Mouse (Mus musculus) left cerebral cortex, postnatal 25 days (tissue): ENCODE measurements around the gene Dcn. TPM values are rescaled to one million over a fixed set of nuclear protein-coding genes. Genes with fewer than 3 reads are reported as not detected.
A peak's percentile ranks its signal among the peaks of the same experiment; 100 is the strongest.

ENCODE experiments used
- DNase-seq, 2 experiments: peaks; one replicate each; pipeline ENCODE4 v3.0.0; 2022; ENCODE audit warnings: low spot score in 2 of 2, mixed read lengths in 1 of 2
- intact Hi-C: fragments of 180-260 bp; cut with DNase I; formaldehyde crosslinking; loops from one replicate; pipeline ENCODE4 v1.15.1; 2025
- total RNA-seq, 2 experiments: library from RNA; stranded (reverse); gene quantifications; 2 replicates each; pipeline ENCODE4 v1.2.3; 2021

The Dcn gene
- total RNA-seq: 10 to 100 TPM; 15.9 to 27.7 TPM

GRCm38 (mm10) chr10:97479004-97479766, at the start of gene Dcn:
Gene Dcn, plus strand, starts transcription at chr10:97479609.
- no peak for DNase-seq
- intact Hi-C loops: no loop called here

GRCm38 (mm10) chr10:97436662-97437061, 42.7 kb upstream of the Dcn start:
- intact Hi-C loops: no loop called here
- peak; percentile 22 to 81 for DNase-seq

- intact Hi-C loops: no loop called here
- DNase-seq: no peak
Measured at GRCm38 (mm10) chr10:97442300-97442699, 37.1 kb upstream of the Dcn start.

GRCm38 (mm10) chr10:97446486-97446885, 32.9 kb upstream of the Dcn start:
- no peak for DNase-seq
- intact Hi-C loops: no loop called here

- DNase-seq: no peak
- intact Hi-C loops: no loop called here
Measured at GRCm38 (mm10) chr10:97452886-97453285, 26.5 kb upstream of the Dcn start.

- no peak for DNase-seq
- intact Hi-C loops: no loop called here
Measured at GRCm38 (mm10) chr10:97453529-97453928, 25.9 kb upstream of the Dcn start.

- DNase-seq: no peak
- intact Hi-C loops: no loop called here
Measured at GRCm38 (mm10) chr10:97456993-97457392, 22.4 kb upstream of the Dcn start.

- intact Hi-C loops: no loop called here
- no peak for DNase-seq
Measured at GRCm38 (mm10) chr10:97466818-97467217, 12.6 kb upstream of the Dcn start.

- no peak for DNase-seq
- intact Hi-C loops: no loop called here
Measured at GRCm38 (mm10) chr10:97469411-97470140, 9.8 kb upstream of the Dcn start.

GRCm38 (mm10) chr10:97475460-97475859, 3.9 kb upstream of the Dcn start:
- intact Hi-C loops: no loop called here

GRCm38 (mm10) chr10:97478259-97478658, 1.1 kb upstream of the Dcn start:
- intact Hi-C loops: no loop called here

More at GRCm38 (mm10) chr10:97475460-97475859, 3.9 kb upstream of the Dcn start:
- no peak for DNase-seq

GRCm38 (mm10) chr10:97482150-97482549, 2.7 kb downstream of the Dcn start:
- no peak for DNase-seq
- intact Hi-C loops: no loop called here

More at GRCm38 (mm10) chr10:97478259-97478658, 1.1 kb upstream of the Dcn start:
- no peak for DNase-seq

GRCm38 (mm10) chr10:97484049-97484448, 4.6 kb downstream of the Dcn start:
- intact Hi-C loops: no loop called here
- no peak for DNase-seq

- intact Hi-C loops: no loop called here
Measured at GRCm38 (mm10) chr10:97485151-97485550, 5.7 kb downstream of the Dcn start.

GRCm38 (mm10) chr10:97486085-97486484, 6.7 kb downstream of the Dcn start:
- intact Hi-C loops: no loop called here

More at GRCm38 (mm10) chr10:97485151-97485550, 5.7 kb downstream of the Dcn start:
- no peak for DNase-seq

GRCm38 (mm10) chr10:97487269-97487989, 8.0 kb downstream of the Dcn start:
- DNase-seq: no peak
- intact Hi-C loops: no loop called here

More at GRCm38 (mm10) chr10:97486085-97486484, 6.7 kb downstream of the Dcn start:
- DNase-seq: no peak

- DNase-seq: no peak
- intact Hi-C loops: no loop called here
Measured at GRCm38 (mm10) chr10:97492367-97492980, 13.1 kb downstream of the Dcn start.

GRCm38 (mm10) chr10:97497646-97498045, 18.2 kb downstream of the Dcn start:
- intact Hi-C loops: no loop called here
- no peak for DNase-seq

- intact Hi-C loops: no loop called here
Measured at GRCm38 (mm10) chr10:97523366-97523765, 44.0 kb downstream of the Dcn start.

GRCm38 (mm10) chr10:97535697-97536096, 56.3 kb downstream of the Dcn start:
- DNase-seq: no peak
- intact Hi-C loops: no loop called here

More at GRCm38 (mm10) chr10:97523366-97523765, 44.0 kb downstream of the Dcn start:
- DNase-seq: no peak
